Mouse (Mus musculus): ENCODE measurements around the gene Gm10188. TPM values are rescaled to one million over a fixed set of nuclear protein-coding genes. Genes with fewer than 3 reads are reported as not detected.

The Gm10188 gene
- total RNA-seq, 2 experiments from 2014 or later, result not detected

GRCm38 (mm10) chr1:132226297-132227080, 3.1 kb downstream of the Gm10188 start:
- peak in 1 of 2 experiments; percentile 31 for DNase-seq (ENCODE audit: low spot score in 2 of 2)

- DNase-seq (ENCODE audit: low spot score in 2 of 2), result peak in 1 of 2 experiments; percentile 60
These were observed 7.4 kb downstream of the Gm10188 start for GRCm38 (mm10) chr1:132222166-132222565.

GRCm38 (mm10) chr1:132221627-132222026, 7.9 kb downstream of the Gm10188 start:
- DNase-seq (ENCODE audit: low spot score in 2 of 2), result no peak

GRCm38 (mm10) chr1:132216276-132216675, 13.3 kb downstream of the Gm10188 start:
- no peak for DNase-seq (ENCODE audit: low spot score in 2 of 2)

- no peak for DNase-seq (ENCODE audit: low spot score in 2 of 2)
These were observed 16.5 kb downstream of the Gm10188 start for GRCm38 (mm10) chr1:132213076-132213475.

GRCm38 (mm10) chr1:132212218-132212617, 17.3 kb downstream of the Gm10188 start:
- peak; percentile 83 to 92 for DNase-seq (ENCODE audit: low spot score in 2 of 2)

- no peak for DNase-seq (ENCODE audit: low spot score in 2 of 2)
These were observed 17.9 kb downstream of the Gm10188 start for GRCm38 (mm10) chr1:132211672-132212071.

GRCm38 (mm10) chr1:132210922-132211321, 18.6 kb downstream of the Gm10188 start:
- DNase-seq (ENCODE audit: low spot score in 2 of 2), result no peak

- no peak for DNase-seq (ENCODE audit: low spot score in 2 of 2)
These were observed 20.2 kb downstream of the Gm10188 start for GRCm38 (mm10) chr1:132209400-132209799.

- DNase-seq (ENCODE audit: low spot score in 2 of 2), result no peak
These were observed 21.4 kb downstream of the Gm10188 start for GRCm38 (mm10) chr1:132208154-132208553.

- no peak for DNase-seq (ENCODE audit: low spot score in 2 of 2)
These were observed 22.7 kb downstream of the Gm10188 start for GRCm38 (mm10) chr1:132206828-132207227.

GRCm38 (mm10) chr1:132205958-132206357, 23.6 kb downstream of the Gm10188 start:
- DNase-seq (ENCODE audit: low spot score in 2 of 2), result no peak

GRCm38 (mm10) chr1:132202771-132203170, 26.8 kb downstream of the Gm10188 start:
- no peak for DNase-seq (ENCODE audit: low spot score in 2 of 2)

GRCm38 (mm10) chr1:132201936-132202335, 27.6 kb downstream of the Gm10188 start:
- DNase-seq (ENCODE audit: low spot score in 2 of 2), result no peak

- no peak for DNase-seq (ENCODE audit: low spot score in 2 of 2)
These were observed 28.1 kb downstream of the Gm10188 start for GRCm38 (mm10) chr1:132201511-132201860.

GRCm38 (mm10) chr1:132200562-132201510, 28.7 kb downstream of the Gm10188 start:
- peak in 1 of 2 experiments; percentile 78 for DNase-seq (ENCODE audit: low spot score in 2 of 2)

GRCm38 (mm10) chr1:132199934-132200333, 29.6 kb downstream of the Gm10188 start:
- peak in 1 of 2 experiments; percentile 8 for DNase-seq (ENCODE audit: low spot score in 2 of 2)

GRCm38 (mm10) chr1:132199244-132199643, 30.3 kb downstream of the Gm10188 start:
- DNase-seq (ENCODE audit: low spot score in 2 of 2), result no peak

GRCm38 (mm10) chr1:132198401-132199071, 31.0 kb downstream of the Gm10188 start:
- DNase-seq (ENCODE audit: low spot score in 2 of 2), result peak in 1 of 2 experiments; percentile 8

- DNase-seq (ENCODE audit: low spot score in 2 of 2), result peak in 1 of 2 experiments; percentile 1
These were observed 31.9 kb downstream of the Gm10188 start for GRCm38 (mm10) chr1:132197666-132198065.

GRCm38 (mm10) chr1:132196337-132196736, 33.2 kb downstream of the Gm10188 start:
- no peak for DNase-seq (ENCODE audit: low spot score in 2 of 2)

Data from layer of hippocampus, postnatal 14 days (tissue).